10 mouse cellular contexts compared by ENCODE assay signal in the genomic region with DNA sequence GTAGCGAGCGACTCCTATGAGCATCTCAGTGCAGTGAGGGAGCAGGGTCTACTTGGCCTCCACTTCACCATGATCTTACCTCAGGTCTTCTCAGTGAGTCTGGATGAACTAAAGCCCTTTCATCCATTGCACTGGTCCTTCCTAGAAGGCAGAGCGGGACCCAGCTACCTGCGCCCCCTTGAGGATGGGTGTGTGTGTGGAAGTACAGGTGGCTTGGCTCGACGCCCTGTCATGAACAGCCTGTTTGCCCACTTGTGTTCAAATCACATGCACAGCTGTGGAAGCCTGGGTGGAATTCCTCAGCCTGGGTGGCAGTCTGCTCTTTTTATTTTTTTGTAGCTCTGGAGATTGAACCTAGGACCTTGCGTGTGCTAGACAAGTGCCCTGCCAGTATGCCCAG. TPM values are rescaled to one million over a fixed set of nuclear protein-coding genes. Genes with fewer than 3 reads are reported as not detected.
DNase-seq lines count a peak whose midpoint lies in the region; ATAC-seq and TF ChIP-seq lines count a peak whose summit lies in the region.
"Had no signal": no experiment of that assay in that cellular context is flagged by ENCODE, and none has a peak within 500 bp of the region (broad histone marks: within the 10 kb centered on the region; RNA-seq: fewer than 3 reads in every experiment).

No protein-coding gene starts in this region.

- TF ChIP-seq EP300 in liver, postnatal 0 days (IDR thresholded peaks at IDR 0.05; ENCODE audit: low read depth), result no peak
- TF ChIP-seq EP300 in MEL (IDR thresholded peaks at IDR 0.05; ENCODE audit: low read depth in 1 of 2, low read length in 2 of 2), result no peak

- no peak for TF ChIP-seq POLR2A in MEL (IDR thresholded peaks at IDR 0.05; ENCODE audit: control insufficient read depth in 1 of 2, insufficient read depth in 1 of 2, low read depth in 1 of 2, low read length in 2 of 2, poor library complexity in 1 of 2)

- H3K4me1 ChIP-seq in liver, postnatal 0 days (ENCODE audit: insufficient read depth), result peaks cover 12% of the 10 kb centered on the region
- peaks cover 38% of the 10 kb centered on the region for H3K4me1 ChIP-seq in liver, embryonic 12.5 days
- H3K4me1 ChIP-seq in MEL (ENCODE audit: control insufficient read depth in 1 of 2, insufficient read depth in 2 of 2, low read length in 2 of 2), result 0 out of 4 replicates have a peak, but pooled peaks cover 0 to 3% of the 10 kb centered on the region in 2 experiments

- peak; percentile 46 for TF ChIP-seq CTCF in liver, postnatal 0 days (IDR thresholded peaks at IDR 0.05; ENCODE audit: low read depth)
- TF ChIP-seq CTCF in MEL (IDR thresholded peaks at IDR 0.05 in 2 of 3, conservative IDR thresholded peaks at IDR 0.05 in 1 of 3; ENCODE audit: control insufficient read depth in 1 of 3, insufficient read depth in 1 of 3, low read depth in 2 of 3, low read length in 3 of 3, poor library complexity in 1 of 3, severe bottlenecking in 1 of 3), result peak in 2 of 3 experiments; percentile 50 to 61; a peak in 5 of 6 replicates

- peak; percentile 39 for DNase-seq in embryo, embryonic 10 days (ENCODE audit: low spot score)
- no peak for DNase-seq in embryo, embryonic 11 days
- peak; percentile 40 for DNase-seq in liver, postnatal 0 days
- DNase-seq in MEL (ENCODE audit: low read depth, low spot score), result peak; percentile 42
- DNase-seq in lung, postnatal 14 days, result peak; percentile 63
- no peak for DNase-seq in right cerebral cortex, adult 18-20 months
- DNase-seq: cerebellum, adult 9-10 months; heart, adult 2 months had no signal

- H3K36me3 ChIP-seq in liver, postnatal 0 days (replicated peaks; ENCODE audit: insufficient read depth, low read length), result peaks cover 43% of the 10 kb centered on the region
- peaks cover 66% of the 10 kb centered on the region for H3K36me3 ChIP-seq in liver, embryonic 12.5 days
- peaks cover 0 to 10% of the 10 kb centered on the region in 2 experiments; a peak in 2 of 4 replicates for H3K36me3 ChIP-seq in MEL (ENCODE audit: control insufficient read depth in 1 of 2, insufficient read depth in 2 of 2, low read length in 2 of 2)

- 91% methylated on average over 7 of the region's 7 CpGs for WGBS in liver, postnatal 0 days (ENCODE audit: insufficient replicate concordance)
- WGBS in liver, embryonic 12.5 days (ENCODE audit: insufficient replicate concordance), result 84% methylated on average over 7 of the region's 7 CpGs

- H3K27me3 ChIP-seq in liver, postnatal 0 days (ENCODE audit: insufficient read depth, low read length), result no peaks in the 10 kb centered on the region
- H3K27me3 ChIP-seq in liver, embryonic 12.5 days (replicated peaks), result no peaks in the 10 kb centered on the region
- no peaks in the 10 kb centered on the region for H3K27me3 ChIP-seq in MEL (ENCODE audit: control insufficient read depth in 1 of 2, insufficient read depth in 2 of 2, low read length in 2 of 2)

- H3K9ac ChIP-seq in liver, postnatal 0 days (replicated peaks), result no peak overlapping the region
- H3K9ac ChIP-seq in liver, embryonic 12.5 days, result no peak overlapping the region
- H3K9ac ChIP-seq in MEL (ENCODE audit: control insufficient read depth, low read depth, low read length, poor library complexity, severe bottlenecking), result no peak overlapping the region

- H3K79me2 ChIP-seq in MEL (ENCODE audit: control insufficient read depth, insufficient read depth, low read length, poor library complexity), result no peaks in the 10 kb centered on the region

- TF ChIP-seq RAD21 in MEL (IDR thresholded peaks at IDR 0.05; ENCODE audit: low read depth, low read length), result peak; percentile 8

- no peak for ATAC-seq in liver, postnatal 0 days
- no peak for ATAC-seq in liver, embryonic 12.5 days
- ATAC-seq in granulocyte monocyte progenitor cell, adult 5-6 weeks (replicated peaks; ENCODE audit: poor library complexity, severe bottlenecking), result no peak

- H3K4me2 ChIP-seq in liver, postnatal 0 days (ENCODE audit: low read depth, low read length), result no peak overlapping the region
- no peak overlapping the region for H3K4me2 ChIP-seq in liver, embryonic 12.5 days

- no peak overlapping the region for H3K4me3 ChIP-seq in liver, postnatal 0 days (ENCODE audit: low read depth, low read length)
- no peak overlapping the region for H3K4me3 ChIP-seq in liver, embryonic 12.5 days
- no peak overlapping the region for H3K4me3 ChIP-seq in MEL (ENCODE audit: control insufficient read depth in 1 of 2, insufficient read depth in 1 of 2, low read depth in 2 of 2, low read length in 2 of 2)
- H3K4me3 ChIP-seq: heart, adult 2 months had no signal

- H3K27ac ChIP-seq in liver, postnatal 0 days (ENCODE audit: low read depth), result no peak overlapping the region
- no peak overlapping the region for H3K27ac ChIP-seq in liver, embryonic 12.5 days
- H3K27ac ChIP-seq in MEL (ENCODE audit: control insufficient read depth, low read depth, low read length), result no peak overlapping the region
- H3K27ac ChIP-seq: heart, adult 2 months had no signal

- no peaks in the 10 kb centered on the region for H3K9me3 ChIP-seq in liver, postnatal 0 days (ENCODE audit: low read length)
- no peaks in the 10 kb centered on the region for H3K9me3 ChIP-seq in liver, embryonic 12.5 days (replicated peaks)
- no peaks in the 10 kb centered on the region for H3K9me3 ChIP-seq in MEL (replicated peaks; ENCODE audit: insufficient read depth, low read length)

TF ChIP-seq in MEL, 35 proteins besides CTCF, POLR2A, EP300 and RAD21:
- TF ChIP-seq E2F4 (IDR thresholded peaks at IDR 0.05; ENCODE audit: borderline replicate concordance, low read depth, low read length) (no peak), SMC3 (IDR thresholded peaks at IDR 0.05; ENCODE audit: low read depth, low read length) (peak; percentile 55; the same call in 1 of the 2 replicates)

RNA-seq across cellular contexts. Expression of gene Nradd, which starts 4.1 kb away (rescaled TPM):
- 1.3 and 1.4 TPM in 2 replicates for polyA plus RNA-seq in liver, postnatal 0 days (2015; fragmentation: Nextera tagmentation; extraction: Ambion mirVana)
- 5.3 and 6.7 TPM in 2 replicates for polyA plus RNA-seq in liver, embryonic 12.5 days (2016; fragmentation: Nextera tagmentation; extraction: Ambion mirVana)
- total RNA-seq in MEL (2012; rRNA removed), result 0.33 and 0.58 TPM in 2 replicates
- polyA plus RNA-seq in MEL (2012; ENCODE audit: insufficient read depth in 1 of 2, insufficient read length in 2 of 2, low read depth in 1 of 2, low replicate concordance in 2 of 2, missing spikeins in 1 of 2), result 1 to 10 TPM in 1 of 2 experiments, not detected in 1; 1.1 TPM
- 4.4 and 4.5 TPM in 2 replicates for total RNA-seq in granulocyte monocyte progenitor cell, adult 5-6 weeks (2014; fragmentation: Nextera tagmentation)
- 0.99 and 4.7 TPM in 2 replicates for total RNA-seq in granulocyte monocyte progenitor cell, adult 5-6 weeks (2017)

RNA-seq across cellular contexts. Expression of gene Nbeal2, which starts 33.8 kb away (rescaled TPM):
- 1.5 and 2.0 TPM in 2 replicates for polyA plus RNA-seq in liver, postnatal 0 days (2015; fragmentation: Nextera tagmentation; extraction: Ambion mirVana)
- 4.7 and 4.9 TPM in 2 replicates for polyA plus RNA-seq in liver, embryonic 12.5 days (2016; fragmentation: Nextera tagmentation; extraction: Ambion mirVana)
- 7.0 and 9.3 TPM in 2 replicates for total RNA-seq in MEL (2012; rRNA removed)
- polyA plus RNA-seq in MEL (2012; ENCODE audit: insufficient read depth in 1 of 2, insufficient read length in 2 of 2, low read depth in 1 of 2, low replicate concordance in 2 of 2, missing spikeins in 1 of 2), result 10 to 100 TPM in 1 of 2 experiments, not detected in 1; 17.2 TPM
- 37.5 and 49.2 TPM in 2 replicates for total RNA-seq in granulocyte monocyte progenitor cell, adult 5-6 weeks (2014; fragmentation: Nextera tagmentation)
- total RNA-seq in granulocyte monocyte progenitor cell, adult 5-6 weeks (2017), result 11.0 and 13.9 TPM in 2 replicates

RNA-seq across cellular contexts. Expression of gene Ccdc12, which starts 36.1 kb away (rescaled TPM):
- 69.3 and 71.1 TPM in 2 replicates for polyA plus RNA-seq in liver, postnatal 0 days (2015; fragmentation: Nextera tagmentation; extraction: Ambion mirVana)
- 103 and 105 TPM in 2 replicates for polyA plus RNA-seq in liver, embryonic 12.5 days (2016; fragmentation: Nextera tagmentation; extraction: Ambion mirVana)
- total RNA-seq in MEL (2012; rRNA removed), result 122 and 129 TPM in 2 replicates
- 100 to 1,000 TPM in 1 of 2 experiments, not detected in 1; 112 TPM for polyA plus RNA-seq in MEL (2012; ENCODE audit: insufficient read depth in 1 of 2, insufficient read length in 2 of 2, low read depth in 1 of 2, low replicate concordance in 2 of 2, missing spikeins in 1 of 2)
- total RNA-seq in granulocyte monocyte progenitor cell, adult 5-6 weeks (2014; fragmentation: Nextera tagmentation), result 149 TPM in 2 replicates
- 98.5 and 104 TPM in 2 replicates for total RNA-seq in granulocyte monocyte progenitor cell, adult 5-6 weeks (2017)

Comparison
In these comparisons a context has a peak if more than half of its experiments do, and no peak if none do; other contexts are left out.
1. DNase-seq: peak in embryo, embryonic 10 days (single experiment), liver, postnatal 0 days (single experiment), MEL (single experiment) and lung, postnatal 14 days (single experiment); none in embryo, embryonic 11 days (single experiment) and right cerebral cortex, adult 18-20 months (single experiment).